Mouse (Mus musculus): ENCODE data around the gene Car10. TPM values are rescaled to one million over a fixed set of nuclear protein-coding genes. Genes with fewer than 3 reads are reported as not detected.

The Car10 gene
- polyA plus RNA-seq, 1 experiment from 2014 or later = 4.0 TPM

DNA sequence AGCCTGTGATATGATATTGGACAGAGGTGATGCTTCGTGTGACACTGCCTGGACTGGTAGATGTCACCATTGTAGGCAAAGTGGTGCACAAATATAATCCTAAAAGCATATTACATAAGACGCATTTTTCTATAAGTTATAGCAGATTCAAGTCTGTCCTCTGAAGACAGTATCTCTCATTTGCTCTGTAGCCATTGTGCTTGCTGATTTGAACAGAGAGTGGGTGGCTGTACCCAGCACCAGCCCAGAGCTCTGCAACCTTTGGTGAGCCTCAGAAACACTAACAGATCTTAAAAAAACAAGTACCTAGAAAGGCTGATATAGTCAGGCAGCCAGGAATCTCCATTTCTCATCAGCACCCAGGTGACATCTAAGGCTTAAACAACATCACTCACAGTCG, 461.3 kb downstream of the Car10 start:
- no peaks in the 10 kb centered on the region for H3K4me1 ChIP-seq
- no peak overlapping the region for H3K4me2 ChIP-seq
- H3K9me3 ChIP-seq = no peaks in the 10 kb centered on the region
- no peak overlapping the region for H3K4me3 ChIP-seq
- H3K9ac ChIP-seq = no peak overlapping the region
- no peaks in the 10 kb centered on the region for H3K27me3 ChIP-seq
- 84% methylated on average over 3 of the region's 3 CpGs for WGBS
- ATAC-seq (ENCODE audit: insufficient number of reproducible peaks, insufficient read depth, low FRiP score, low TSS enrichment, low read depth) = no peak
- H3K36me3 ChIP-seq = no peaks in the 10 kb centered on the region
- no peak overlapping the region for H3K27ac ChIP-seq

DNA sequence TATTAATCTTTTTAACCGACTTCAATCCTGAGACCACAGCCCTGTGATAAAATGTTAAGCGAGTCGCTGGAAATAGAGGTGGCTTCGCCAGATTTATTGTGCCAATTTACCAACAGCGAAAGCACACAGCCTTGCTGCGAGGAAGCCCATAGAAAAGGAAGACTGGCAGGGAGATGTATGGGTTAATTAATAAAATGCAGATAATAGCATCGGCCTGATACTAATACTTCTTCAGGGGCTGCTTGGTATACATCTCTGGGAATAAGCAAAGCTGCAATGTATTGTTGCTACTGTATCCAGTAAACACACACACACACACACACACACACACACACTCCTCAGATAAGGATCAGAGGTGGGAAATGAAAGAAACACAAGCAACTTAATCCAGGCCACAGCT, 462.7 kb downstream of the Car10 start:
- no peaks in the 10 kb centered on the region for H3K27me3 ChIP-seq
- ATAC-seq (ENCODE audit: insufficient number of reproducible peaks, insufficient read depth, low FRiP score, low TSS enrichment, low read depth) = no peak
- 85% methylated on average over 7 of the region's 7 CpGs for WGBS

GRCm38 (mm10) chr11:93562330-93562865, 464.6 kb downstream of the Car10 start:
- Histone ChIP-seq H3K4me3 (no peak overlapping the region), H3K4me1 (no peaks in the 10 kb centered on the region), H3K27ac (no peak overlapping the region), H3K27me3 (no peaks in the 10 kb centered on the region), H3K9me3 (no peaks in the 10 kb centered on the region), H3K9ac (no peak overlapping the region), H3K4me2 (no peak overlapping the region), H3K36me3 (no peaks in the 10 kb centered on the region)
- ATAC-seq (ENCODE audit: insufficient number of reproducible peaks, insufficient read depth, low FRiP score, low TSS enrichment, low read depth) = no peak

More for the DNA sequence above, 462.7 kb downstream of the Car10 start:
- Histone ChIP-seq H3K27ac (no peak overlapping the region), H3K4me2 (no peak overlapping the region), H3K9me3 (no peaks in the 10 kb centered on the region), H3K36me3 (no peaks in the 10 kb centered on the region), H3K9ac (no peak overlapping the region), H3K4me3 (no peak overlapping the region), H3K4me1 (no peaks in the 10 kb centered on the region)

GRCm38 (mm10) chr11:93565756-93566155, 467.9 kb downstream of the Car10 start:
- Histone ChIP-seq H3K9me3 (no peaks in the 10 kb centered on the region), H3K27me3 (no peaks in the 10 kb centered on the region), H3K4me2 (no peak overlapping the region), H3K4me3 (no peak overlapping the region), H3K36me3 (no peaks in the 10 kb centered on the region), H3K27ac (no peak overlapping the region), H3K4me1 (no peaks in the 10 kb centered on the region), H3K9ac (no peak overlapping the region)
- no peak for ATAC-seq (ENCODE audit: insufficient number of reproducible peaks, insufficient read depth, low FRiP score, low TSS enrichment, low read depth)
- 78% methylated on average over 3 of the region's 3 CpGs for WGBS

GRCm38 (mm10) chr11:93571917-93572641, 474.3 kb downstream of the Car10 start:
- H3K4me2 ChIP-seq = peak overlapping the region; percentile 36
- ATAC-seq (ENCODE audit: insufficient number of reproducible peaks, insufficient read depth, low FRiP score, low TSS enrichment, low read depth) = peak; percentile 64; the same call in 1 of the 2 replicates
- 45% methylated on average over 11 of the region's 11 CpGs for WGBS

DNA sequence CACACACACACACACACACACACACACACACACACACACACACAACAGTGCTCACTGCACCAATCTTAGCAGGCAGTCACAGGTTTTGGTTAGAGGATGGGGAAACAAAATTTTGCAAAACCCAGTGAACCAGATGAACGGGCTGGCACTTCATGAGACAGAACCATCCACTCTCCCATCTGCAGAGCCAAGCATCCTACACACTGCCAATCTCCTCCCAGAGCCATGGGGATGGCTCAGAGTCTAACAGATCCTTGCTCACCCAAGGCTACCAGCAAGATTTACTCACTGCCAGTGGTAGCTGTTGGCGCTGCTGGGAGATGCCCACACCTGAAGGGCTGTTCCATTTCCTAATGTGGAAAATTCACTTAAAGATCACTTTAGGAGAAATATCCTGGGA, 479.6 kb downstream of the Car10 start:
- H3K4me3 ChIP-seq = no peak overlapping the region
- H3K4me2 ChIP-seq = no peak overlapping the region
- H3K27me3 ChIP-seq = no peaks in the 10 kb centered on the region
- H3K9me3 ChIP-seq = no peaks in the 10 kb centered on the region
- H3K27ac ChIP-seq = no peak overlapping the region
- 89% methylated on average over 2 of the region's 2 CpGs for WGBS
- ATAC-seq (ENCODE audit: insufficient number of reproducible peaks, insufficient read depth, low FRiP score, low TSS enrichment, low read depth) = no peak
- peaks cover 5% of the 10 kb centered on the region for H3K4me1 ChIP-seq
- H3K9ac ChIP-seq = no peak overlapping the region
- no peaks in the 10 kb centered on the region for H3K36me3 ChIP-seq

More at GRCm38 (mm10) chr11:93571917-93572641, 474.3 kb downstream of the Car10 start:
- no peaks in the 10 kb centered on the region for H3K36me3 ChIP-seq
- H3K4me3 ChIP-seq = no peak overlapping the region
- no peaks in the 10 kb centered on the region for H3K9me3 ChIP-seq
- H3K27me3 ChIP-seq = no peaks in the 10 kb centered on the region
- no peak overlapping the region for H3K27ac ChIP-seq
- no peak overlapping the region for H3K9ac ChIP-seq
- H3K4me1 ChIP-seq = peaks cover 16% of the 10 kb centered on the region

- H3K9ac ChIP-seq = no peak overlapping the region
- WGBS = 97% methylated on average over 1 of the region's 1 CpGs
- no peak overlapping the region for H3K4me3 ChIP-seq
- no peaks in the 10 kb centered on the region for H3K9me3 ChIP-seq
- no peaks in the 10 kb centered on the region for H3K27me3 ChIP-seq
- ATAC-seq (ENCODE audit: insufficient number of reproducible peaks, insufficient read depth, low FRiP score, low TSS enrichment, low read depth) = no peak
- no peak overlapping the region for H3K4me2 ChIP-seq
- H3K4me1 ChIP-seq = no peaks in the 10 kb centered on the region
- H3K27ac ChIP-seq = no peak overlapping the region
- no peaks in the 10 kb centered on the region for H3K36me3 ChIP-seq
Measured at GRCm38 (mm10) chr11:93579626-93580025, 481.8 kb downstream of the Car10 start.

DNA sequence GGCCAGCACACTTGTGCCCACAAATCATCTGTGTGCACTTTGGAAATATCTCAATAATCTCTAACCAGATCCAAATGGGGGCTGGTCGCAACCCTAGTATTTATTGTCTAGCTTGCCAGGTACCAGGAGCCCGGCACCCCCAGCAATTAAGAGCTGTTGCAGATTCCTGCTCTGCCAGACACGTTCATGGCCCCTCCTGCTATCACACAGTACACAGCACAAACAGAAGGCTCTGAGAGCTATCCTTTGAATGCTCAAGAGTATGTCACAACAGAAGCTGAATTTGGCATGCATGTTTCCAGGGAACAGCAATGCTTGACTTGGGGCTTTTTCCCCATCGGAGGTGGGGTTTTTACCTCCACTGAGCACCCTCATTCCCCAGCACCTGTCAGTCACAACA, 483.5 kb downstream of the Car10 start:
- ATAC-seq (ENCODE audit: insufficient number of reproducible peaks, insufficient read depth, low FRiP score, low TSS enrichment, low read depth) = no peak
- no peaks in the 10 kb centered on the region for H3K9me3 ChIP-seq
- WGBS = 50% methylated on average over 4 of the region's 4 CpGs
- H3K4me3 ChIP-seq = no peak overlapping the region
- H3K27me3 ChIP-seq = no peaks in the 10 kb centered on the region
- no peak overlapping the region for H3K27ac ChIP-seq
- H3K9ac ChIP-seq = no peak overlapping the region
- no peak overlapping the region for H3K4me2 ChIP-seq
- H3K36me3 ChIP-seq = no peaks in the 10 kb centered on the region
- no peaks in the 10 kb centered on the region for H3K4me1 ChIP-seq

- H3K36me3 ChIP-seq = no peaks in the 10 kb centered on the region
- WGBS = 75% methylated on average over 4 of the region's 4 CpGs
- ATAC-seq (ENCODE audit: insufficient number of reproducible peaks, insufficient read depth, low FRiP score, low TSS enrichment, low read depth) = no peak
Measured at GRCm38 (mm10) chr11:93587788-93588187, 490.0 kb downstream of the Car10 start.

GRCm38 (mm10) chr11:93590652-93591051, 492.8 kb downstream of the Car10 start:
- 77% methylated on average over 3 of the region's 3 CpGs for WGBS

More at GRCm38 (mm10) chr11:93587788-93588187, 490.0 kb downstream of the Car10 start:
- Histone ChIP-seq H3K9ac (no peak overlapping the region), H3K4me2 (no peak overlapping the region), H3K4me1 (no peaks in the 10 kb centered on the region), H3K4me3 (no peak overlapping the region), H3K9me3 (no peaks in the 10 kb centered on the region; the same call in 1 of the 2 replicates), H3K27me3 (no peaks in the 10 kb centered on the region), H3K27ac (no peak overlapping the region)

GRCm38 (mm10) chr11:93594033-93594432, 496.2 kb downstream of the Car10 start:
- Histone ChIP-seq H3K4me1 (no peaks in the 10 kb centered on the region), H3K9me3 (no peaks in the 10 kb centered on the region; the same call in 1 of the 2 replicates), H3K4me3 (no peak overlapping the region), H3K9ac (no peak overlapping the region), H3K27me3 (no peaks in the 10 kb centered on the region), H3K4me2 (no peak overlapping the region), H3K27ac (no peak overlapping the region), H3K36me3 (no peaks in the 10 kb centered on the region)
- 22% methylated on average over 2 of the region's 2 CpGs for WGBS
- ATAC-seq (ENCODE audit: insufficient number of reproducible peaks, insufficient read depth, low FRiP score, low TSS enrichment, low read depth) = no peak

More at GRCm38 (mm10) chr11:93590652-93591051, 492.8 kb downstream of the Car10 start:
- no peak overlapping the region for H3K27ac ChIP-seq
- H3K4me1 ChIP-seq = no peaks in the 10 kb centered on the region
- no peak overlapping the region for H3K4me2 ChIP-seq
- H3K36me3 ChIP-seq = no peaks in the 10 kb centered on the region
- no peaks in the 10 kb centered on the region; the same call in 1 of the 2 replicates for H3K9me3 ChIP-seq
- H3K4me3 ChIP-seq = no peak overlapping the region
- ATAC-seq (ENCODE audit: insufficient number of reproducible peaks, insufficient read depth, low FRiP score, low TSS enrichment, low read depth) = no peak
- H3K27me3 ChIP-seq = no peaks in the 10 kb centered on the region
- no peak overlapping the region for H3K9ac ChIP-seq

DNA sequence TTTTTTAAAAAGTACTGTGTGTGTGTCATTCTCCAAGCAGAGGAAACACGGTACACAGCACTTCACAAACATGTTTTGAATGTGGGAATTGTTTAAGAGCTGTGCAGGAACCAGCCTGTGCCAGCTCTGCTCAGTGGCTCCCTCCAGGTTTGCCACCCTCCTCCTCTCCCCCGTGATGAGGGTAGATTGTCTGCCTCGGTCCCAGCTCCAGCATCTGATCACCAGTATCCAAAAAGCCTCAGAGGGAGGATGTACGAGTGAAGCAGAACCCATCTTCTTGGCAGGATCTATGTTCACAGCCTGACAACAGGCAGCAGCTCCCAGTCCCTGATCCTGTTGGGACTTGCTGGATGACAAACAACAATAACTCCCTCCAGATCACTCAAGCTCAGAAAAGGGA, 500.3 kb downstream of the Car10 start:
- H3K4me3 ChIP-seq = no peak overlapping the region
- no peak overlapping the region for H3K4me2 ChIP-seq
- 54% methylated on average over 4 of the region's 4 CpGs for WGBS
- H3K9ac ChIP-seq = no peak overlapping the region
- H3K27me3 ChIP-seq = no peaks in the 10 kb centered on the region
- H3K36me3 ChIP-seq = no peaks in the 10 kb centered on the region
- ATAC-seq (ENCODE audit: insufficient number of reproducible peaks, insufficient read depth, low FRiP score, low TSS enrichment, low read depth) = no peak
- H3K9me3 ChIP-seq = no peaks in the 10 kb centered on the region
- no peaks in the 10 kb centered on the region for H3K4me1 ChIP-seq
- H3K27ac ChIP-seq = no peak overlapping the region

Data from embryonic facial prominence, embryonic 13.5 days (tissue).